Mouse (Mus musculus) gastrocnemius, postnatal 36 days (tissue): ENCODE data around the gene Awat2. TPM values are rescaled to one million over a fixed set of nuclear protein-coding genes. Genes with fewer than 3 reads are reported as not detected.

Experiments
- microRNA-seq, 2 experiments: library from miRNA; unstranded; fragments of <30 nt; microRNA quantifications; one replicate each; pipeline ENCODE4 v1.2.0; 2021
- total RNA-seq, 2 experiments: library from RNA; stranded (reverse); gene quantifications; 2 replicates each; pipeline ENCODE4 v1.2.3; 2021

Gene Awat2
- total RNA-seq, 2 experiments from 2014 or later, result 0.18 TPM; not detected in 1

Small RNAs within 50 kb of the gene (microRNA-seq; reads per million reads assigned to microRNA genes)
- 1,429 to 1,470 reads per million in 2 experiments for gene Mir676

Other genes with a start within 250 kb of the Awat2 start
- not detected for gene Otud6a, start 13.7 kb downstream of the Awat2 start, total RNA-seq
- 10 to 100 TPM; 29.8 to 37.4 TPM for gene Igbp1, start 51.6 kb upstream of the Awat2 start, total RNA-seq
- under 1 TPM; 0.12 to 0.23 TPM for gene Dgat2l6, start 82.1 kb upstream of the Awat2 start, total RNA-seq
- not detected for gene Awat1, start 129.5 kb upstream of the Awat2 start, total RNA-seq
- not detected for gene P2ry4, start 152.2 kb upstream of the Awat2 start, total RNA-seq
- not detected for gene Arr3, start 162.8 kb upstream of the Awat2 start, total RNA-seq
- under 1 TPM; 0.25 to 0.66 TPM for gene Kif4, start 183.0 kb upstream of the Awat2 start, total RNA-seq
- 10 to 100 TPM; 13.8 to 14.2 TPM for gene Pdzd11, start 183.9 kb upstream of the Awat2 start, total RNA-seq